Mouse (Mus musculus) kidney, adult 2 months (tissue): ENCODE results near the gene Zbtb22. TPM values are rescaled to one million over a fixed set of nuclear protein-coding genes. Genes with fewer than 3 reads are reported as not detected.

ENCODE experiments used
- DNase-seq: peaks from one replicate; pipeline ENCODE4 v3.0.0; 2021
- H3K27ac ChIP-seq: fragments of 200-500 bp; 2 replicates; pipeline ENCODE4 v1.5.1; 2012; ENCODE audit warnings: low read depth, low read length, control low read depth, inconsistent platforms; ENCODE audit not compliant: insufficient read depth
- H3K27me3 ChIP-seq: fragments of 200-500 bp; replicated peaks from 2 replicates; pipeline ENCODE4 v1.6.1; 2012; ENCODE audit warnings: mild to moderate bottlenecking, moderate library complexity, low read length, inconsistent platforms; ENCODE audit not compliant: control insufficient read depth, insufficient read depth
- H3K36me3 ChIP-seq: fragments of 200-500 bp; 2 replicates; pipeline ENCODE4 v1.6.1; 2012; ENCODE audit warnings: mild to moderate bottlenecking, moderate library complexity, low read length, inconsistent platforms; ENCODE audit not compliant: control insufficient read depth, insufficient read depth
- H3K4me1 ChIP-seq: fragments of 200-500 bp; 2 replicates; pipeline ENCODE4 v1.6.1; 2011; ENCODE audit warnings: low read length; ENCODE audit not compliant: control insufficient read depth, insufficient read depth
- H3K4me3 ChIP-seq: fragments of 200-500 bp; 2 replicates; pipeline ENCODE4 v1.5.1; 2011; ENCODE audit warnings: mild to moderate bottlenecking, low read depth, low read length, control low read depth; ENCODE audit not compliant: insufficient read depth
- CTCF ChIP-seq: fragments of 200-500 bp; conservative IDR thresholded peaks from 2 replicates; pipeline ENCODE4 v1.5.1; 2011; ENCODE audit warnings: low read depth, mild to moderate bottlenecking, control low read depth, low read length, moderate library complexity, mixed read lengths; ENCODE audit not compliant: insufficient read depth, insufficient read length
- POLR2A ChIP-seq: fragments of 200-500 bp; IDR thresholded peaks from one replicate; pipeline ENCODE4 v1.6.1; 2011; ENCODE audit warnings: low read depth, low read length, control low read depth
- whole genome bisulfite sequencing: fragments of 180-500 bp; shearing (Covaris S2); methylation state at CpG from one replicate; pipeline ENCODE4 v1.1.7; 2018; 5-methylcytosine and 5-hydroxymethylcytosine counted together
- polyA plus RNA-seq: library from polyadenylated mRNA; depleted of rRNA; stranded (reverse); fragments of >200 nt; gene quantifications from 2 replicates; pipeline ENCODE4 v1.2.3, GENCODE M21; 2012

Gene Zbtb22
- polyA plus RNA-seq, 1 experiment, result 31.6 TPM

DNA sequence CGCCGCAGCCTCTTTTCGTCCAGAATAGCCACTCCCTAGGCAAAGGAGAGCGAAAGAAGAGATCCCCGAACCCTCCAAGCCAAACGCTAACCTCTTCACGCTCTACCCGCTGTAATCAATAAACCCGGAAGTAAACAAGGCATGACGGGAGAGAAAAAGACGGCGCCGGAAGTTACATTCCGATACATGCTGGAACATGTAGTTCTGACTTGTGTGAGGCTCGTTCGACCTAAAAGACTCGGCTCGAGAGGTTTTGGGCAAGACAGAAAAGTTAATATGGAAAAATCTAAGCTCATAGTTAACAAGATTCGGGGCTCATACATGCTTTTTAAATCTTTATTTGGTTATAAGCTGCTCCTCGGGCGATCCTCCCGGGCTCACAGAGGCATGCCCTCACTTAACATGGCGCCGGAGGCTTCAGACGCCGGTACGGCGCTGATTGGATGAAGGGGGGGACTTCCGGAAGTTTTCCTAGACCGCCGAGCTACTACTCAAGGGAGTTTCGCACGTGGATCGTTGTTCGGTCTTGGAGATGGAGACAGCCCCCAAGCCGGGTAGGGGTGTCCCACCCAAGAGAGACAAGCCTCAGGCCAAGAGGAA, 24.6 kb downstream of the Zbtb22 start, which contains the start of the genes Pfdn6 and Wdr46:
Pfdn6 (minus strand) TSS at position 138 of the 600 bp plus-strand sequence.
Wdr46 (plus strand) TSS at position 455 of the 600 bp plus-strand sequence.
- Histone ChIP-seq H3K27ac (peak within 1 kb of the TSS; percentile 79), H3K4me1 (no peaks in the 10 kb centered on the region), H3K4me3 (peak within 1 kb of the TSS; percentile 99), H3K36me3 (no peaks in the 10 kb centered on the region), H3K27me3 (no peaks in the 10 kb centered on the region)
- DNase-seq, result peak; percentile 95
- TF ChIP-seq CTCF (no peak), POLR2A (no peak)
- under 1% methylated on average over 36 of the region's 36 CpGs for WGBS

DNA sequence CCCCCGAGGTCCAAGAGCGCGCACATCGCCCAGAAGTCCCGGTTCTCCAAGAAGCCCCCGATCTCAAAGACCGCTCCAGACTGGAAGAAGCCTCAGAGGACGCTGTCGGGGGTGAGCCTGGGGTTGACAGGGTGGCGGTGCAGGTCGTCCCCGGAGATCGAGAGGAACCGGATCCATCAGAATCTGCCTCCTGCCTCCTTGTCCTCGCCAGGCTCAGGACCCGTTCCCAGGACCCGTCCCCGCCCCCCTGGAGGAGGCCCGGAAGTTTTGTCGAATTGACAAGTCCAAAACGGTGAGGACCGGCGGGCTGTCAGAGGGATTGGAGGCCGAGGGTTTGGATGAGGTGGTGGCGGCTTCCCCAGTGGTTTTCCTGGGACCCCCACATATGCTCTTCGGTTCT, 25.3 kb downstream of the Zbtb22 start:
- WGBS, result 2% methylated on average over 26 of the region's 26 CpGs
- Histone ChIP-seq H3K36me3 (no peaks in the 10 kb centered on the region), H3K4me1 (no peaks in the 10 kb centered on the region), H3K27me3 (no peaks in the 10 kb centered on the region), H3K27ac (no peak overlapping the region), H3K4me3 (peak overlapping the region; percentile 99)
- no peak for TF ChIP-seq CTCF
- TF ChIP-seq POLR2A, result no peak
- DNase-seq, result no peak

DNA sequence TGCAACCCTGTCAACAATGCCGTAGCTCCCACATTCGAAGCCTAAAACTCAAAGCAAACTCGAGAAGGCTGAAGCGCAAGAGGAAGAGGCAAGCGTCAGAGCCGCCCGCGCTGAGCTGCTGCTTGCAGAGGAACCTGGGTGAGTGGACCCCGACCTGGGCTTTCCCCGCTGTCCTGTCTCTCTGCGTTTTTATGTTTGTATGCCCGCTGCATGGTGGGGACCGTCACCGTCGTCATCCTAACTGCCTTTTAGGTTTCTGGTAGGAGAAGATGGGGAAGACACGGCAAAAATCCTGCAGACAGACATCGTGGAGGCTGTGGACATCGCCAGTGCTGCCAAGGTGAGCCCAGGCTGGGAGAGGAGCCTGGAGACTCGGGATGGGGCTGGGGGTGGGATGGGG, 25.7 kb downstream of the Zbtb22 start:
- H3K4me1 ChIP-seq, result no peaks in the 10 kb centered on the region
- no peaks in the 10 kb centered on the region for H3K27me3 ChIP-seq
- H3K4me3 ChIP-seq, result peak overlapping the region; percentile 99
- 52% methylated on average over 19 of the region's 19 CpGs for WGBS
- no peak overlapping the region for H3K27ac ChIP-seq
- TF ChIP-seq POLR2A, result no peak
- TF ChIP-seq CTCF, result no peak
- DNase-seq, result no peak
- H3K36me3 ChIP-seq, result no peaks in the 10 kb centered on the region

DNA sequence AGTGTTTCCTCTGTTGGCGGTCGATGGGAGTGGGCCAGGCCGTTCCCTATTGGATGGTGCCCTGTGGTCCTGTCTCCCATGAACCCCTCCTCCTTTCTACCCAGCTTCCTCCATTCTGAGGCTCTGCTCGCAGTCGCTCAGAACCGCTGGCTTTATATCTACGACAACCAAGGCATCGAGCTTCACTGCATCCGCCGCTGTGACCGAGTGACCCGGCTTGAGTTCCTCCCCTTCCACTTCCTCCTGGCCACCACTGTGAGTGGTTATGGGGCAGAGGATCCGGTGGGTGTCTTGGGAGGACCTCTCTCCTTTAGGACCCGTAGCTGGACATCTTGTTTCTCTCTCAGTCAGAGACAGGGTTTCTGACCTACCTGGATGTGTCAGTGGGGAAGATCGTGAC, 27.8 kb downstream of the Zbtb22 start:
- TF ChIP-seq POLR2A (no peak), CTCF (no peak)
- WGBS, result 92% methylated on average over 15 of the region's 15 CpGs

DNA sequence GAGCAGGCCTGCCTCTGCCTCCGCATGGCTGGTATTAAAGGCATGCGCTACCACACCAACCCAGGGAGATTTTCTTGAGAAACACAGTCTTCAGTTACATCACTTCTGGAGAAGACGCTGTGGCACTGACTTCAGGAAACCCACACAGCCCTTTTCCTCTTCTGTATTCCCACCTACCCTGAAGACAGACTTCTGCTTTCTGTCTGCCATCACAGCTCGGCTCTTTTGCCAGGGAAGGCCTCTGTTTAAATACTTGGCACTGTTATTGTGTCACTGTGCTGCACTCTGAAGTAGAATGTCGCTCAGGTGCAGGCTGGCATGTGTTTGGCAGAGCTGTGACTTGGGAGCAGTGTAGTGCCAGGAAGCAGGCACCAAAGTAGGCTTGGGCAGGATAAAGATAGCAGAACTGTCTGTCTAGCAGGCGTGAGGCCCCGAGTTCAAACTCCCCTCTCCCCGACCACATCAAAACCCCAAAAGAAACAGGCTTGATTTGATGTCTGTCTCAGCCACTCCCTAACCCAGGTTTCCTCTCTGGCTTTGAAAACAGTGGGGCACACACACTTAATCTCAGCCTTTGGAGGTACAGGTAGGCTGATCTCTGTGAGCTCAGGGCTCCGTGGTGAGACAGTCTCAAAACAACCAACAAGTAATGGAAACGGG, 31.9 kb downstream of the Zbtb22 start:
- DNase-seq, result no peak
- H3K4me3 ChIP-seq, result no peak overlapping the region
- H3K27me3 ChIP-seq, result no peaks in the 10 kb centered on the region
- peaks cover under 1% of the 10 kb centered on the region; the same call in 1 of the 2 replicates for H3K4me1 ChIP-seq
- no peak overlapping the region for H3K27ac ChIP-seq
- TF ChIP-seq POLR2A (no peak), CTCF (no peak)
- no peaks in the 10 kb centered on the region for H3K36me3 ChIP-seq
- WGBS, result 86% methylated on average over 10 of the region's 10 CpGs

More for the DNA sequence above, 27.8 kb downstream of the Zbtb22 start:
- Histone ChIP-seq H3K4me1 (no peaks in the 10 kb centered on the region), H3K36me3 (no peaks in the 10 kb centered on the region), H3K4me3 (no peak overlapping the region), H3K27ac (no peak overlapping the region), H3K27me3 (no peaks in the 10 kb centered on the region)
- no peak for DNase-seq

DNA sequence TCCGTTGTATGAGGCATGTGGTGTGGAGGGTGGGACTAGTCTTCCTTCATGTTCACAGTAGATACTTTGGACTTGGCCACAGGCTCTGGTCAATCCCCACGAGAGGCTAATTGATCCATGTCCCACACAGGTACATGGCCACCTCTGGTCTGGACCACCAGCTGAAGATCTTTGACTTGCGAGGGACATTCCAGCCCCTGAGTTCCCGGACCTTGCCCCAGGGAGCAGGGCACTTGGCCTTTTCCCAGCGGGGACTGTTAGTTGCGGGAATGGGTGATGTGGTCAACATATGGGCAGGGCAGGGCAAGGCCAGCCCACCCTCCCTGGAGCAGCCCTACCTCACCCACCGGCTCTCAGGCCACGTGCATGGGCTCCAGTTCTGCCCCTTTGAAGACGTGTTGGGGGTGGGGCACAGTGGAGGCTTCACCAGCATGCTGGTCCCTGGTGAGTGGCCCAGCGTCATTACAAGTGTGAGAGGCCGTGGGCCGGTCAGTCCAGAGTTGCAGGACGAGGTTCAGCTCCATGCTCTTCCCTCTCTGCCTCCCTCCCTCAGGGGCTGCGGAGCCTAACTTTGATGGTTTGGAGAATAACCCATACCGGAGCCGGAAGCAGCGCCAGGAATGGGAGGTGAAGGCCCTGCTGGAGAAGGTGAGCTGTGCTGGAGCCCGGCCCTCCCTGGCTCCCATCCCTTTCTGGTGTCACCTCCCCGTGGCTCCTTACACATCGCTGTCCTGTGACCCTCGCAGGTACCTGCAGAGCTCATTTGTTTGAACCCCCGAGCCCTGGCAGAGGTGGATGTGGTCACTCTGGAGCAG, 32.6 kb downstream of the Zbtb22 start:
- H3K27me3 ChIP-seq, result no peaks in the 10 kb centered on the region
- H3K4me3 ChIP-seq, result no peak overlapping the region
- no peak overlapping the region for H3K27ac ChIP-seq
- peaks cover 5% of the 10 kb centered on the region; the same call in 1 of the 2 replicates for H3K4me1 ChIP-seq
- WGBS, result 72% methylated on average over 22 of the region's 22 CpGs
- DNase-seq, result no peak
- TF ChIP-seq CTCF (no peak), POLR2A (no peak)
- H3K36me3 ChIP-seq, result no peaks in the 10 kb centered on the region

DNA sequence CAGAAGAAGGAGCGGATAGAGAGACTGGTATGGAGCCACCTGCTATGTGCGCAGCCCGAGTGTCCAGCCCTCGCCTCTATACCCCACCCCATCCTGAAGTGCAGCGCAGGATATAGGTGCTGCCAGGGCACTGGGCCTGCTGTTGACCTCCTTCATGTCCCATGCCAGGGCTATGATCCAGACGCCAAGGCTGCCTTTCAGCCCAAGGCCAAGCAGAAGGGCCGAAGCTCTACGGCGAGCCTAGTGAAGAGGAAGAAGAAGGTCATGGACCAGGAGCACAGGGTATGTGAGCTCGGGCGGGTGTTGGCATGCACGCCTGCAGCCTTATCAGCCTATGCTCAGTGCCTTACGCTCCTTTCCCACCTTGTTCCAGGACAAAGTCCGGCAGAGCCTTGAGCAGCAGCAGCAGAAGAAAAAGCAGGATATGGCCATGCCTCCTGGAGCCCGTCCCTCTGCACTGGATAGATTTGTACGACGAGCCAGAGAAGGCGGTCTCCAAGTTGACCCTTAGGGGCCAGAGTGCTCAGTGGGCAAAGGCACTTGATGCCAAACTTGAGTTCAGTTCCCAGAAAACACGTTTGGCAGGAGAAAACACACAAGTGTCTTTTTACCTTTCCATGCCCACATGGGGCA, 33.3 kb downstream of the Zbtb22 start:
- Histone ChIP-seq H3K4me3 (no peak overlapping the region), H3K27ac (no peak overlapping the region), H3K36me3 (no peaks in the 10 kb centered on the region), H3K27me3 (no peaks in the 10 kb centered on the region), H3K4me1 (peaks cover 5% of the 10 kb centered on the region; the same call in 1 of the 2 replicates)
- no peak for TF ChIP-seq POLR2A
- no peak for TF ChIP-seq CTCF
- WGBS, result 73% methylated on average over 19 of the region's 19 CpGs
- DNase-seq, result no peak
